Mouse (Mus musculus): ENCODE measurements around the gene Frmd4a. TPM values are rescaled to one million over a fixed set of nuclear protein-coding genes. Genes with fewer than 3 reads are reported as not detected.

Frmd4a gene
- polyA plus RNA-seq, 1 experiment = 4.2 TPM

GRCm38 (mm10) chr2:4562826-4563225 lies 545.3 kb downstream of the Frmd4a start:
- 53% methylated on average over 5 of the region's 5 CpGs for WGBS
- TF ChIP-seq CTCF (IDR thresholded peaks at IDR 0.05; ENCODE audit: extremely low read depth, insufficient read length, insufficient replicate concordance, low read depth, low read length) (no peak), POLR2A (IDR thresholded peaks at IDR 0.05; ENCODE audit: low read depth, low read length) (no peak)
- no peak overlapping the region for H3K4me3 ChIP-seq (ENCODE audit: low read depth, low read length)

DNA sequence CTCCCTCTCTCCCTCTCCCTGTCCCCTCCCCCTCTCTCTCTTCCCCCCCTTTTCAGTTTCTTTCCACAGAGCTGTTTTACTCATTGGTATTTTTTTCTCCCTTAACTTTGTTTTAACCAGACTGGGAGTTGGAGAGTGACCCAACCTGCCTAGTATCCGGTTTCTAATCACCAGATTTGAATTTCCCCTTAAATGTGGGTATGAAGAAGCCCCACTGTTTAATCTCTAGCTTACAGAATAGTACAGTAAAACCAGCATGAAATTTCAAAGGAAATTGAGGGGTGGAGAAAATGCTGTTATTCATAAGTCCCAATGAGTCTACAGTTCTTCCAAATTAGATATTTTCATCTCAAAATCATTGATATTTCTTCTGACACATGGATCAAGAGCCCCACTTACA lies 545.8 kb downstream of the Frmd4a start:
- WGBS = 70% methylated on average over 1 of the region's 1 CpGs
- TF ChIP-seq CTCF (IDR thresholded peaks at IDR 0.05; ENCODE audit: extremely low read depth, insufficient read length, insufficient replicate concordance, low read depth, low read length) = no peak
- no peak for TF ChIP-seq POLR2A (IDR thresholded peaks at IDR 0.05; ENCODE audit: low read depth, low read length)
- H3K4me1 ChIP-seq (ENCODE audit: control insufficient read depth, insufficient read depth, insufficient read length, low read length) = peaks cover 11% of the 10 kb centered on the region; the same call in 1 of the 2 replicates

More at GRCm38 (mm10) chr2:4562826-4563225, 545.3 kb downstream of the Frmd4a start:
- Histone ChIP-seq H3K27me3 (ENCODE audit: control insufficient read depth, insufficient read depth, low read length) (no peaks in the 10 kb centered on the region), H3K4me1 (ENCODE audit: control insufficient read depth, insufficient read depth, insufficient read length, low read length) (peaks cover 12% of the 10 kb centered on the region; the same call in 1 of the 2 replicates), H3K36me3 (ENCODE audit: control insufficient read depth, insufficient read depth, low read length) (0 out of 2 replicates have a peak, but pooled peaks cover 2% of the 10 kb centered on the region), H3K27ac (ENCODE audit: insufficient read depth, low read depth, low read length) (no peak overlapping the region)

GRCm38 (mm10) chr2:4566260-4566955 lies 548.9 kb downstream of the Frmd4a start:
- no peaks in the 10 kb centered on the region for H3K27me3 ChIP-seq (ENCODE audit: control insufficient read depth, insufficient read depth, low read length)
- no peak for TF ChIP-seq POLR2A (IDR thresholded peaks at IDR 0.05; ENCODE audit: low read depth, low read length)
- TF ChIP-seq CTCF (IDR thresholded peaks at IDR 0.05; ENCODE audit: extremely low read depth, insufficient read length, insufficient replicate concordance, low read depth, low read length) = no peak
- 0 out of 2 replicates have a peak, but pooled peaks cover 2% of the 10 kb centered on the region for H3K36me3 ChIP-seq (ENCODE audit: control insufficient read depth, insufficient read depth, low read length)
- peaks cover 6% of the 10 kb centered on the region; the same call in 1 of the 2 replicates for H3K4me1 ChIP-seq (ENCODE audit: control insufficient read depth, insufficient read depth, insufficient read length, low read length)
- no peak overlapping the region for H3K27ac ChIP-seq (ENCODE audit: insufficient read depth, low read depth, low read length)
- WGBS = 90% methylated on average over 4 of the region's 4 CpGs
- H3K4me3 ChIP-seq (ENCODE audit: low read depth, low read length) = no peak overlapping the region

More for the DNA sequence above, 545.8 kb downstream of the Frmd4a start:
- Histone ChIP-seq H3K4me3 (ENCODE audit: low read depth, low read length) (no peak overlapping the region), H3K27ac (ENCODE audit: insufficient read depth, low read depth, low read length) (no peak overlapping the region), H3K27me3 (ENCODE audit: control insufficient read depth, insufficient read depth, low read length) (no peaks in the 10 kb centered on the region), H3K36me3 (ENCODE audit: control insufficient read depth, insufficient read depth, low read length) (0 out of 2 replicates have a peak, but pooled peaks cover 2% of the 10 kb centered on the region)

DNA sequence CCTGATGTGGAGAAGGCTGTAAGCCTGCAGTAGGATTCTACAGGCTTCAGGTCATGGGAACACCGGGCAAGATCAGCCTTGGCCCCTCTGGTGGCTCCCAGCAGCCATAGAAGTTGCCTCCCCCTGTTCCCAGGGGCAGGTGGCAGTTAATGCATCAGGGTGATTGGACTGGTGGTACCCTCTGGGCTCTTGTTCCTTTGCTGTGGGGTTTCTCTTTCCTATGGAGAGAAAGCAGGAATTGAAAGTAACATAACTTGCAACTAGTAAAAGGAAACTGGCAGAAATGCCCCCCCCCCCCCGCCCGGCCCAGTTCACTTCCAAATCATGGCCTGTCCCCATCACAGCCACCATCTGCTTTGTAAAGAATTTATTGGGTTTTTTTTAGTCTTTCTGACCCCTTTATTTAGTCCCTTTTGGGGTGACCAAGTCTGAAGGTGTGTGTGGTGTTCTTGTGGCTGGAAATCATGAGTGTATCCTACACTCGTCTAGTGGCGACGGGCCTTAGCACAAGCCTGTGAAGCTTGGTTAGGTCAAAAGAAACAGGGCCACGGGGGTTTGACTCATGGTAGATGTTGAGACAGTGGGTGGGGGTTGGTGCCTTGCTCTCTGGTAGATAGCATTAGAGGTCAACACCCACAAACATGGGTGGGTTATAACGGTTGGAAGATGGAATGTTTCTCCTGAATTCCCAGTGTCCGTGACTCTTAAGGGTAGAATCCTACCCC lies 549.6 kb downstream of the Frmd4a start:
- H3K27ac ChIP-seq (ENCODE audit: insufficient read depth, low read depth, low read length) = no peak overlapping the region
- TF ChIP-seq POLR2A (IDR thresholded peaks at IDR 0.05; ENCODE audit: low read depth, low read length) (no peak), CTCF (IDR thresholded peaks at IDR 0.05; ENCODE audit: extremely low read depth, insufficient read length, insufficient replicate concordance, low read depth, low read length) (no peak)
- WGBS = 82% methylated on average over 9 of the region's 9 CpGs

DNA sequence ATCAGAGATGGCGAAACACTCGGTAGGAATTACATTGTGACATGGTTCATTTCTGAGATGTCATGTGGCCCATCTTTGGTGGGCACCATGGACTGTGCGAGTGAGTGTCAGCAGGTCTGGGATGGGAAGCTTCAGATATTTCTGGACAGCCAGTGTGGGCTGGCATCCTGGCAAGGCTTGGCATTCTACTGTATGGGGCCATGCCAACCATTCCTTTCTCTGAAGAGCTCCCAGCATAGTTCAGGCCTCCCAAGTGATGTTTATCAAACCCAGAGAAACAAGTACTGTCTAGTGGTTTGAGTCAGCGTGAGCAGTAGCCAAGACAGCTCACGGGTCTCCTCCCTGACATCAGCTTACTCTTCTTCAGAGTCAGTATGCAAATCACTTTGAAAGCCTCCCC lies 551.5 kb downstream of the Frmd4a start:
- no peak overlapping the region for H3K4me3 ChIP-seq (ENCODE audit: low read depth, low read length)
- peaks cover 9% of the 10 kb centered on the region for H3K36me3 ChIP-seq (ENCODE audit: control insufficient read depth, insufficient read depth, low read length)
- no peaks in the 10 kb centered on the region for H3K27me3 ChIP-seq (ENCODE audit: control insufficient read depth, insufficient read depth, low read length)
- TF ChIP-seq CTCF (IDR thresholded peaks at IDR 0.05; ENCODE audit: extremely low read depth, insufficient read length, insufficient replicate concordance, low read depth, low read length) (no peak), POLR2A (IDR thresholded peaks at IDR 0.05; ENCODE audit: low read depth, low read length) (no peak)
- 79% methylated on average over 5 of the region's 5 CpGs for WGBS
- peaks cover 9% of the 10 kb centered on the region; the same call in 1 of the 2 replicates for H3K4me1 ChIP-seq (ENCODE audit: control insufficient read depth, insufficient read depth, insufficient read length, low read length)
- H3K27ac ChIP-seq (ENCODE audit: insufficient read depth, low read depth, low read length) = no peak overlapping the region

More for the DNA sequence above, 549.6 kb downstream of the Frmd4a start:
- Histone ChIP-seq H3K4me3 (ENCODE audit: low read depth, low read length) (no peak overlapping the region), H3K4me1 (ENCODE audit: control insufficient read depth, insufficient read depth, insufficient read length, low read length) (peaks cover 5% of the 10 kb centered on the region; the same call in 1 of the 2 replicates), H3K36me3 (ENCODE audit: control insufficient read depth, insufficient read depth, low read length) (0 out of 2 replicates have a peak, but pooled peaks cover 2% of the 10 kb centered on the region), H3K27me3 (ENCODE audit: control insufficient read depth, insufficient read depth, low read length) (no peaks in the 10 kb centered on the region)

GRCm38 (mm10) chr2:4570186-4570861 lies 552.8 kb downstream of the Frmd4a start:
- no peak for TF ChIP-seq CTCF (IDR thresholded peaks at IDR 0.05; ENCODE audit: extremely low read depth, insufficient read length, insufficient replicate concordance, low read depth, low read length)
- TF ChIP-seq POLR2A (IDR thresholded peaks at IDR 0.05; ENCODE audit: low read depth, low read length) = no peak
- Histone ChIP-seq H3K36me3 (ENCODE audit: control insufficient read depth, insufficient read depth, low read length) (peaks cover 13% of the 10 kb centered on the region), H3K4me1 (ENCODE audit: control insufficient read depth, insufficient read depth, insufficient read length, low read length) (peaks cover 9% of the 10 kb centered on the region; the same call in 1 of the 2 replicates), H3K27me3 (ENCODE audit: control insufficient read depth, insufficient read depth, low read length) (no peaks in the 10 kb centered on the region), H3K27ac (ENCODE audit: insufficient read depth, low read depth, low read length) (peak overlapping the region; percentile 19; the same call in 1 of the 2 replicates), H3K4me3 (ENCODE audit: low read depth, low read length) (no peak overlapping the region)
- WGBS = 37% methylated on average over 10 of the region's 10 CpGs
